In genomic region chr14:4334476-4335080, GRCm38 (mm10) we compare ENCODE assay signal across 10 mouse cellular contexts. TPM values are rescaled to one million over a fixed set of nuclear protein-coding genes. Genes with fewer than 3 reads are reported as not detected.
DNase-seq lines count a peak whose midpoint lies in the region; ATAC-seq and TF ChIP-seq lines count a peak whose summit lies in the region.
"Not testable (repeated sequence)": the region's sequence is repeated elsewhere in the genome, so short reads cannot be mapped to it uniquely, and the experiment has no call there.
"Had no signal": no experiment of that assay in that cellular context is flagged by ENCODE, and none has a peak within 500 bp of the region (broad histone marks: within the 10 kb centered on the region; RNA-seq: fewer than 3 reads in every experiment).

Gene 2610042L04Rik, plus strand, starts transcription at chr14:4334763.

- ATAC-seq in embryonic facial prominence, embryonic 14.5 days (ENCODE audit: low read depth); heart, embryonic 12.5 days (ENCODE audit: insufficient number of reproducible peaks, low FRiP score); lung, postnatal 0 days; neural tube, embryonic 14.5 days (ENCODE audit: low read depth): not testable (repeated sequence)

- not testable (repeated sequence) for TF ChIP-seq CTCF in brain, embryonic 14.5 days (IDR thresholded peaks at IDR 0.05; ENCODE audit: borderline replicate concordance, extremely low read depth, insufficient read depth, insufficient read length); lung, postnatal 0 days (IDR thresholded peaks at IDR 0.05)

- not testable (repeated sequence) for TF ChIP-seq EP300 in lung, postnatal 0 days (IDR thresholded peaks at IDR 0.05)

- peak; percentile 41 for DNase-seq in brain, embryonic 14.5 days (ENCODE audit: low read depth)
- peak; percentile 0 for DNase-seq in embryonic facial prominence, embryonic 14.5 days (ENCODE audit: low spot score)
- DNase-seq in induced T-regulatory cell, adult 2 months (ENCODE audit: low read depth) = peak; percentile 0
- peak; percentile 2 for DNase-seq in left cerebral cortex, postnatal 4 days
- DNase-seq in lung, postnatal 0 days (ENCODE audit: low spot score) = peak; percentile 4
- DNase-seq in yolk sac, embryonic 10.5 days (ENCODE audit: low spot score) = peak; percentile 1

- 0 out of 2 replicates have a peak within 1 kb of the TSS, but pooled peaks have one; percentile 42 for H3K9ac ChIP-seq in embryonic facial prominence, embryonic 14.5 days (ENCODE audit: low read depth, low read length)
- not testable (repeated sequence) for H3K9ac ChIP-seq in heart, embryonic 12.5 days; lung, postnatal 0 days (replicated peaks; ENCODE audit: low read depth)
- peak within 1 kb of the TSS; percentile 42 for H3K9ac ChIP-seq in neural tube, embryonic 14.5 days (replicated peaks; ENCODE audit: low read depth, low read length)

- not testable (repeated sequence) for H3K36me3 ChIP-seq in embryonic facial prominence, embryonic 14.5 days (ENCODE audit: control insufficient read depth, insufficient read depth, low read length); heart, embryonic 12.5 days; lung, postnatal 0 days (ENCODE audit: insufficient read depth, low read length); neural tube, embryonic 14.5 days (ENCODE audit: control insufficient read depth, insufficient read depth, low read length)

- not testable (repeated sequence) for H3K4me1 ChIP-seq in embryonic facial prominence, embryonic 14.5 days (ENCODE audit: control insufficient read depth, insufficient read depth, low read length); heart, embryonic 12.5 days (replicated peaks); lung, postnatal 0 days (ENCODE audit: insufficient read depth, low read depth, low read length); neural tube, embryonic 14.5 days (ENCODE audit: control insufficient read depth, insufficient read depth, low read length)

- WGBS in embryonic facial prominence, embryonic 14.5 days = 8% methylated on average over 5 of the region's 48 CpGs
- 1% methylated on average over 15 of the region's 48 CpGs for whole genome bisulfite sequencing in heart, embryonic 12.5 days
- WGBS in lung, postnatal 0 days = under 1% methylated on average over 9 of the region's 48 CpGs
- WGBS in neural tube, embryonic 14.5 days = 7% methylated on average over 13 of the region's 48 CpGs

- peak within 1 kb of the TSS; percentile 62 for H3K4me2 ChIP-seq in embryonic facial prominence, embryonic 14.5 days (ENCODE audit: low read depth, low read length)
- H3K4me2 ChIP-seq in heart, embryonic 12.5 days = peak within 1 kb of the TSS; percentile 76
- H3K4me2 ChIP-seq in lung, postnatal 0 days (replicated peaks; ENCODE audit: low read depth, low read length) = peak within 1 kb of the TSS; percentile 39
- peak within 1 kb of the TSS; percentile 50 for H3K4me2 ChIP-seq in neural tube, embryonic 14.5 days (ENCODE audit: low read depth, low read length)

- H3K4me3 ChIP-seq in embryonic facial prominence, embryonic 14.5 days (ENCODE audit: low read depth, low read length) = peak within 1 kb of the TSS; percentile 36
- peak within 1 kb of the TSS; percentile 46 for H3K4me3 ChIP-seq in heart, embryonic 12.5 days
- H3K4me3 ChIP-seq in lung, postnatal 0 days (ENCODE audit: low read depth, low read length) = 0 out of 2 replicates have a peak within 1 kb of the TSS, but pooled peaks have one; percentile 5
- peak within 1 kb of the TSS; percentile 33 for H3K4me3 ChIP-seq in neural tube, embryonic 14.5 days (ENCODE audit: low read depth, low read length)

- not testable (repeated sequence) for H3K9me3 ChIP-seq in embryonic facial prominence, embryonic 14.5 days (ENCODE audit: control insufficient read depth, low read length); heart, embryonic 12.5 days (replicated peaks); lung, postnatal 0 days (ENCODE audit: low read length); neural tube, embryonic 14.5 days (ENCODE audit: control insufficient read depth, low read length)

- TF ChIP-seq POLR2A in brain, embryonic 14.5 days (IDR thresholded peaks at IDR 0.05; ENCODE audit: borderline replicate concordance, extremely low read depth, insufficient read depth, insufficient read length, poor library complexity, severe bottlenecking) = not testable (repeated sequence)

- intact Hi-C loops in left cerebral cortex, postnatal 4 days (cut with DNase I) = not testable (repeated sequence)

- H3K27me3 ChIP-seq in embryonic facial prominence, embryonic 14.5 days (replicated peaks; ENCODE audit: control insufficient read depth, insufficient read depth, low read length); heart, embryonic 12.5 days (replicated peaks); lung, postnatal 0 days (replicated peaks; ENCODE audit: insufficient read depth, low read length); neural tube, embryonic 14.5 days (ENCODE audit: control insufficient read depth, insufficient read depth, low read length): not testable (repeated sequence)

- H3K27ac ChIP-seq in embryonic facial prominence, embryonic 14.5 days (replicated peaks; ENCODE audit: low read depth, low read length); heart, embryonic 12.5 days (ENCODE audit: poor library complexity, severe bottlenecking); lung, postnatal 0 days (ENCODE audit: low read length); neural tube, embryonic 14.5 days (ENCODE audit: low read depth, low read length): not testable (repeated sequence)

RNA-seq across cellular contexts. Expression of gene 2610042L04Rik, which starts in this region (rescaled TPM):
- 3.7 and 4.9 TPM in 2 replicates for polyA plus RNA-seq in brain, embryonic 14.5 days (2012; rRNA removed)
- polyA plus RNA-seq in embryonic facial prominence, embryonic 14.5 days (2014; fragmentation: Nextera tagmentation; extraction: Ambion mirVana) = 0.11 TPM in 1 of 2 replicates, not detected in the other
- 0.24 and 0.64 TPM in 2 replicates for polyA plus RNA-seq in heart, embryonic 12.5 days (2016; fragmentation: Nextera tagmentation; extraction: Ambion mirVana)
- total RNA-seq in left cerebral cortex, postnatal 4 days (2021) = 1 to 10 TPM; 7.9 to 8.0 TPM
- 0.12 TPM in 1 of 2 replicates, not detected in the other for polyA plus RNA-seq in lung, postnatal 0 days (2015; fragmentation: Nextera tagmentation; extraction: Ambion mirVana)
- polyA plus RNA-seq in neural tube, embryonic 14.5 days (2014; fragmentation: Nextera tagmentation; extraction: Ambion mirVana) = 5.6 and 8.5 TPM in 2 replicates
- total RNA-seq: common myeloid progenitor, adult 5-6 weeks had no signal
- polyA plus RNA-seq: myocyte had no signal

Comparison
In these comparisons a context has a peak if more than half of its experiments do, and no peak if none do; other contexts are left out.
1. Peak in DNase-seq, H3K4me3 ChIP-seq, H3K9ac ChIP-seq and H3K4me2 ChIP-seq in embryonic facial prominence, embryonic 14.5 days; RNA of the gene not detected or under 1 TPM.
2. Peak in DNase-seq, H3K4me3 ChIP-seq and H3K4me2 ChIP-seq in lung, postnatal 0 days; RNA of the gene not detected or under 1 TPM.